7 mouse cellular contexts compared by ENCODE assay signal in the genomic region with DNA sequence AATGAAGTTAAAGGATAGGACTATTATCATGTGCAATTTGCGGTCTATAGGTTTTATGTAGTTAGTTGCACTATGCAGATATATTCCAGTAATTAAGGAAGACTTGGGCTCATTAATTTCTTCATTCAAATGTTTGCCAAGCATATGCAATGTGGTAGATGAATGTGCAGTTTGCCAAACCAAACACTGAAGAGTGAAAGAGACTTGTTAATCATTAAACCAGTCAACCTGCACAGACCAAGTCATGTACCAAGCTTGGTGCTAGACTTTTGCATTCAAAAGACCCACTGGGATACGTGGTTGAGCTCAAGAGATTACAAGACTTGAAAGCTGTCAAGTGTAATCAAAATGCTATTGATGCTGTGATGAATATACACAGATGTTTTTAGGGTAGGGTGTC. TPM values are rescaled to one million over a fixed set of nuclear protein-coding genes. Genes with fewer than 3 reads are reported as not detected.
DNase-seq lines count a peak whose midpoint lies in the region; ATAC-seq and TF ChIP-seq lines count a peak whose summit lies in the region.

No protein-coding gene starts in this region.

- no peak overlapping the region for H3K4me2 ChIP-seq in midbrain, embryonic 14.5 days (ENCODE audit: low read length)
- H3K4me2 ChIP-seq in stomach, embryonic 15.5 days: peak overlapping the region; percentile 36; the same call in 1 of the 2 replicates

- DNase-seq in kidney, adult 2 months: peak; percentile 71
- DNase-seq in kidney, postnatal 25 days: no peak
- no peak for DNase-seq in midbrain, embryonic 10.5 days (ENCODE audit: low spot score)
- no peak for DNase-seq in midbrain, embryonic 14.5 days
- DNase-seq in large intestine, adult 2 months (ENCODE audit: low read depth, low spot score): peak; percentile 58
- DNase-seq in embryo, embryonic 10.5 days (ENCODE audit: low spot score): no peak

- 0 out of 2 replicates have a peak overlapping the region, but pooled peaks have one; percentile 46 for H3K27ac ChIP-seq in kidney, adult 2 months (ENCODE audit: insufficient read depth, low read depth, low read length)
- no peak overlapping the region for H3K27ac ChIP-seq in midbrain, embryonic 10.5 days (replicated peaks)
- H3K27ac ChIP-seq in midbrain, embryonic 14.5 days (replicated peaks; ENCODE audit: low read depth, low read length): no peak overlapping the region
- peak overlapping the region; percentile 59; the same call in 1 of the 2 replicates for H3K27ac ChIP-seq in stomach, embryonic 15.5 days

- H3K4me3 ChIP-seq in kidney, adult 2 months (ENCODE audit: insufficient read depth, low read depth, low read length): no peak overlapping the region
- H3K4me3 ChIP-seq in midbrain, embryonic 10.5 days: 0 out of 2 replicates have a peak overlapping the region, but pooled peaks have one; percentile 82
- H3K4me3 ChIP-seq in midbrain, embryonic 14.5 days (replicated peaks; ENCODE audit: low read depth, low read length): no peak overlapping the region
- no peak overlapping the region; the same call in 1 of the 2 replicates for H3K4me3 ChIP-seq in stomach, embryonic 15.5 days (replicated peaks)

- peaks cover 5% of the 10 kb centered on the region; the same call in 1 of the 2 replicates for H3K4me1 ChIP-seq in kidney, adult 2 months (ENCODE audit: control insufficient read depth, insufficient read depth, low read length)
- 0 out of 2 replicates have a peak, but pooled peaks cover 2% of the 10 kb centered on the region for H3K4me1 ChIP-seq in midbrain, embryonic 10.5 days
- H3K4me1 ChIP-seq in midbrain, embryonic 14.5 days (ENCODE audit: control insufficient read depth, insufficient read depth, low read length): no peaks in the 10 kb centered on the region
- H3K4me1 ChIP-seq in stomach, embryonic 15.5 days: no peaks in the 10 kb centered on the region; the same call in 1 of the 2 replicates

- no peaks in the 10 kb centered on the region for H3K9me3 ChIP-seq in midbrain, embryonic 10.5 days (replicated peaks)
- H3K9me3 ChIP-seq in midbrain, embryonic 14.5 days (ENCODE audit: control insufficient read depth, low read length): no peaks in the 10 kb centered on the region
- H3K9me3 ChIP-seq in stomach, embryonic 15.5 days: no peaks in the 10 kb centered on the region

- ATAC-seq in midbrain, embryonic 14.5 days (ENCODE audit: low FRiP score, low TSS enrichment): no peak
- no peak for ATAC-seq in stomach, embryonic 15.5 days (ENCODE audit: insufficient read depth, low FRiP score, low read depth)

- no peaks in the 10 kb centered on the region; the same call in 1 of the 2 replicates for H3K27me3 ChIP-seq in kidney, adult 2 months (replicated peaks; ENCODE audit: control insufficient read depth, insufficient read depth, low read length)
- H3K27me3 ChIP-seq in midbrain, embryonic 10.5 days (ENCODE audit: low read depth, poor library complexity, severe bottlenecking): 0 out of 2 replicates have a peak, but pooled peaks cover 4% of the 10 kb centered on the region
- H3K27me3 ChIP-seq in midbrain, embryonic 14.5 days (ENCODE audit: control insufficient read depth, insufficient read depth, low read length): no peaks in the 10 kb centered on the region
- H3K27me3 ChIP-seq in stomach, embryonic 15.5 days (replicated peaks): no peaks in the 10 kb centered on the region

- H3K36me3 ChIP-seq in kidney, adult 2 months (ENCODE audit: control insufficient read depth, insufficient read depth, low read length): no peaks in the 10 kb centered on the region
- peaks cover 8% of the 10 kb centered on the region; the same call in 1 of the 2 replicates for H3K36me3 ChIP-seq in midbrain, embryonic 10.5 days
- H3K36me3 ChIP-seq in midbrain, embryonic 14.5 days (ENCODE audit: control insufficient read depth, insufficient read depth, low read length): no peaks in the 10 kb centered on the region
- H3K36me3 ChIP-seq in stomach, embryonic 15.5 days: no peaks in the 10 kb centered on the region

- H3K9ac ChIP-seq in midbrain, embryonic 14.5 days (replicated peaks; ENCODE audit: low read length): no peak overlapping the region
- H3K9ac ChIP-seq in stomach, embryonic 15.5 days: no peak overlapping the region

- TF ChIP-seq CTCF in kidney, adult 2 months (conservative IDR thresholded peaks at IDR 0.05; ENCODE audit: insufficient read depth, insufficient read length, low read depth, low read length): no peak

- TF ChIP-seq POLR2A in kidney, adult 2 months (IDR thresholded peaks at IDR 0.05; ENCODE audit: low read depth, low read length): no peak

- 41% methylated on average over 2 of the region's 2 CpGs for WGBS in kidney, adult 2 months
- 79% methylated on average over 2 of the region's 2 CpGs for WGBS in midbrain, embryonic 10.5 days
- 81% methylated on average over 2 of the region's 2 CpGs for WGBS in midbrain, embryonic 14.5 days
- 24% methylated on average over 2 of the region's 2 CpGs for WGBS in large intestine, adult 2 months
- WGBS in stomach, embryonic 15.5 days: 65% methylated on average over 2 of the region's 2 CpGs

RNA-seq across cellular contexts. Expression of gene Pex7, which starts 0.6 kb away (rescaled TPM):
- polyA plus RNA-seq in kidney, adult 2 months (2012; rRNA removed): 87.4 and 90.9 TPM in 2 replicates
- polyA plus RNA-seq in midbrain, embryonic 10.5 days (2016; fragmentation: Nextera tagmentation; extraction: Ambion mirVana): 31.2 and 33.1 TPM in 2 replicates
- 30.1 and 30.7 TPM in 2 replicates for polyA plus RNA-seq in midbrain, embryonic 14.5 days (2014; fragmentation: Nextera tagmentation; extraction: Ambion mirVana)
- 25.1 and 35.5 TPM in 2 replicates for polyA plus RNA-seq in large intestine, adult 2 months (2012; rRNA removed)
- 40.7 and 45.4 TPM in 2 replicates for polyA plus RNA-seq in stomach, embryonic 15.5 days (2015; fragmentation: Nextera tagmentation; extraction: Ambion mirVana)

RNA-seq across cellular contexts. Expression of gene Map3k5, which starts 26.2 kb away (rescaled TPM):
- polyA plus RNA-seq in kidney, adult 2 months (2012; rRNA removed): 9.0 and 11.3 TPM in 2 replicates
- polyA plus RNA-seq in midbrain, embryonic 10.5 days (2016; fragmentation: Nextera tagmentation; extraction: Ambion mirVana): 0.32 and 0.34 TPM in 2 replicates
- polyA plus RNA-seq in midbrain, embryonic 14.5 days (2014; fragmentation: Nextera tagmentation; extraction: Ambion mirVana): 0.72 and 1.3 TPM in 2 replicates
- polyA plus RNA-seq in large intestine, adult 2 months (2012; rRNA removed): 3.9 and 4.0 TPM in 2 replicates
- polyA plus RNA-seq in stomach, embryonic 15.5 days (2015; fragmentation: Nextera tagmentation; extraction: Ambion mirVana): 3.0 and 3.3 TPM in 2 replicates

RNA-seq across cellular contexts. Expression of gene Slc35d3, which starts 56.8 kb away (rescaled TPM):
- polyA plus RNA-seq in kidney, adult 2 months (2012; rRNA removed): 0.08 and 0.20 TPM in 2 replicates
- polyA plus RNA-seq in midbrain, embryonic 10.5 days (2016; fragmentation: Nextera tagmentation; extraction: Ambion mirVana): 0.90 and 0.97 TPM in 2 replicates
- 2.3 and 2.4 TPM in 2 replicates for polyA plus RNA-seq in midbrain, embryonic 14.5 days (2014; fragmentation: Nextera tagmentation; extraction: Ambion mirVana)
- 0.30 and 0.44 TPM in 2 replicates for polyA plus RNA-seq in large intestine, adult 2 months (2012; rRNA removed)
- 0.60 and 0.83 TPM in 2 replicates for polyA plus RNA-seq in stomach, embryonic 15.5 days (2015; fragmentation: Nextera tagmentation; extraction: Ambion mirVana)

Comparison
In these comparisons a context has a peak if more than half of its experiments do, and no peak if none do; other contexts are left out.
1. DNase-seq: peak in kidney, adult 2 months (single experiment) and large intestine, adult 2 months (single experiment); none in kidney, postnatal 25 days (0 of 2), midbrain, embryonic 10.5 days (single experiment), midbrain, embryonic 14.5 days (single experiment) and embryo, embryonic 10.5 days (single experiment).
2. H3K27ac ChIP-seq: peak in kidney, adult 2 months (single experiment) and stomach, embryonic 15.5 days (single experiment); none in midbrain, embryonic 10.5 days (single experiment) and midbrain, embryonic 14.5 days (single experiment).